Mouse (Mus musculus): Measurements from ENCODE around the gene Rapsn. TPM values are rescaled to one million over a fixed set of nuclear protein-coding genes. Genes with fewer than 3 reads are reported as not detected.

The Rapsn gene
- total RNA-seq, 2 experiments from 2014 or later = 0.57 TPM; not detected in 1

- no peak for DNase-seq (ENCODE audit: low spot score in 2 of 2)
Measured at GRCm38 (mm10) chr2:91080784-91081513, 45.5 kb downstream of the Rapsn start.

DNA sequence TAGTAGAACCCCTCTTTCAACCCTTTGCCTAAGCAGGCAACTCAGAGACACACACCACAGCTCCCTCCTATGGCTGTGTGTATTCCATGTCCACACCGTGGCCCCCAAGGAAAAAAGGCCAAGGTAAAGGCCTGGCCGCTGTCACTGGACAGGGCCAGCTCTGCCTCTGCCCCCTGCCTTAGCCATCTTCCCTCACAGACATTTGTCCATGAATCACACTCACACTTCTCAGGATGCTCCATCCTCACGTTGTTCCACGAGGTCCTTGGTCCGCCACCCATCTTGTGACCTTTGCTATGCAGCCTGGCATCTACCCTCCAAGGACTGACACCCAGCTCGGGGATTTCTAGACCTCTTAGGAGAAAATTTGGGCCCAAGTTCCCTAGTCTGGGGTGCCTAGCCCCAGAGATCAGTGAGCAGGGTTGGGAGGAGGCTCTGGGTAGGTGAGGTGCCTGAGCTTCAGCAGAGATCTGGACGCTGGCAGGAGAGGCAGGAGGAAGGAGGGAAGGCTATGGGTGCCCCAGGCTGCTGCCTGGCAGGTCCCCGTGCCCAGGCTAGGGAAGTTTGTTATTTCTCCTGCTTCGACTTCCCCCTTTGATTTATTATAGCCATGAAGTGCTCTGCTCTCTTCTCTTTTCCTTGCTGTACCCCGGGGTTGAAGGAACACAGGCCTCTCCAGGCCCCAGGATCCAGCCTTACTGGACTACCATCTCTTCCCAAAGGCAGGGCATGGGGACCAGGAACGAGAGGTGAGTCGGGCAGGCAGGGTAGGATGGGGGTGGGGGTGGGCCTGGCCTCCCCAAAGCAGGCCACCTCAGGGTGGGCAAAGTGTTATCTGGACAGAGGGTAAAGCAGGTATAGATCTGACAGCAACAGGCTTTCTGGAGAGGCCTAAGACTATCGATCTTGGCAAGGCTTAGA lies 46.6 kb downstream of the Rapsn start, which contains the start of gene Spi1:
Spi1 (plus strand) TSS at position 616 of the 921 bp plus-strand sequence.
- DNase-seq (ENCODE audit: low spot score in 2 of 2) = no peak

- no peak for DNase-seq (ENCODE audit: low spot score in 2 of 2)
Measured at GRCm38 (mm10) chr2:91082844-91083243, 47.4 kb downstream of the Rapsn start.

DNA sequence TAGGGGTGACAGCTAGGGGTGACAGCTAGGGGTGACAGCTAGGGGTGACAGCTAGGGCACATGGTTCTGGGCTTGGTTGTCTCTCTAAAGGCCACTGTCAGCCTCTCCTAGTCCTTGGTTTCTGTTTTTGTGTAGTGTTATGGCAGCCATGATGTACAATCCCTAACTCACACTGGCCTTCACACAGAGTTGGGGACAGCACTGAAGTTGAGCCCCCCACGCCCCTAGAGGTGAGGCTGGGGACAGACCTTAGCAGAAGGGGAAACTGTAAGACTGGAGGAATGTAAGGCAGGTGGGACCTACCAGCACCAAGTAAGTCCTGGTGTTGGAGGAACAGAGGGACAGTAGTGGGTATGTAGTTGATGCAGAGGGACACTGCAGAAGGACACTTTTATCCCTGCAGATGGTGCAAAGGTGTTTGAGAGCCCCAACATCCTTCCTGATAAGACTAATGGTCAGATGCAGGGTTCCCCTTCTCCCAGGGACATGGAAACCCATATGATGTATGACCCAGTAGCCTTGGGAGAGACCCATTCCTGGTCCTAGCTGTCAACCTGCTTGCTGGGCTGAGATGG lies 48.0 kb downstream of the Rapsn start:
- DNase-seq (ENCODE audit: low spot score in 2 of 2) = no peak

- no peak for DNase-seq (ENCODE audit: low spot score in 2 of 2)
Measured at GRCm38 (mm10) chr2:91084179-91084820, 48.9 kb downstream of the Rapsn start.

- DNase-seq (ENCODE audit: low spot score in 2 of 2) = no peak
Measured at GRCm38 (mm10) chr2:91085494-91086391, 50.3 kb downstream of the Rapsn start.

DNA sequence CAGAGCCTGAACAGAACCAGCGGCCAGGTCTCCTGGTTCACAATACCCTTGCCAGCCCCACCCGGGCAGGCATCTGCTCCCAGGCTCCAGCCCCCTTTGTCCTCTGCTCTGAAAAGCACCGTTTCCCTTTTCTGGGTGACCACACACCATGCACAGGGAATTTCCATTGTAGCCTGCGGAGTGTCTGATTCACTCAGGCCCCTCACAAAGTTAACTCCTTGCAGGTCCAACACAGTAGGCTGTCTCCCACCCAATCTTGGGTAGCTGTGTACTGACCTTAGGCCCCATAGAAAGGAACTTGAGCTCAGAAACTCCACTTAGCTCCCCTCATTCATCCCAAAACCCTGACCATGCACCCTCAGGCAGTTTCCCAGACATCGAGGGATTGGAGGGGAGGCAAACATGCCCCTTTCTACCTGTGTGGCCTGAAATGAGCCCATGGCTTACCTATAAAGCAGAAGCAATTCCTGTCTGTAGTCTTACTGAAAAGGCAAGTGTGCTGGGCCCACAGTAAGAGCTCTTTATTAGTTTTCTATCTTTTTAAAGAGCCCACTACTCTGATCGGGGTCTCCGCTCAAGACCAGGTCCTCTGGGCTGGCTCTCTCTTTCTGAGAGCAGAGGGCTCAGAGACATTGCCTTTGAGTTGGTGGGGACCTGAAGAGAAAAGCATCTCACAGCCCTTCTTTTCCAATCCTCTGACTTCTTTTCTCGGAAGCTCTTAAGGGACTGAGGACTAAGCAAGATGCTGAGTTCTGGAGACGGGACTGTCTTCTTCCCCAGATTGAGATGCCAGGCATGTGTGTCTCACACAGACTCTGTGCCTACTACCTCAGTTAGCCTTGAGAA lies 51.2 kb downstream of the Rapsn start:
- no peak for DNase-seq (ENCODE audit: low spot score in 2 of 2)

GRCm38 (mm10) chr2:91087453-91087852 lies 52.0 kb downstream of the Rapsn start:
- DNase-seq (ENCODE audit: low spot score in 2 of 2) = no peak

DNA sequence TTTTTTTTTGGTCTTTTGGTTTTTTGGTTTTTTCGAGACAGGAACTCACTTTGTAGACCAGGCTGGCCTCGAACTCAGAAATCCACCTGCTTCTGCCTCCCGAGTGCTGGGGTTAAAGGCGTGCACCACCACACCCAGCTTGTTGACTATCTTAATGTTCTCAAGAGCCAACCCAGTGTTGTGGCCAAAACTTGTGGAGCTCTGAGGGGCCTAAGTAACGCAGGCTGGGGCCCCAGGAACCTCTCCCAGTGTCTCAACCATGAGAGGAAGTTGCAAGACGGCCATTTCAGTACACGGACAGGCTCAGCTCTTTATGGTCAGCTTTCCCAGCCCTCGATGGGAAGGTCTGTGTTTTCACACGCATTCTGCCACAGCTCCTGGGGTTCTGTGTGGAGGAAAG lies 53.6 kb downstream of the Rapsn start:
- no peak for DNase-seq (ENCODE audit: low spot score in 2 of 2)

DNA sequence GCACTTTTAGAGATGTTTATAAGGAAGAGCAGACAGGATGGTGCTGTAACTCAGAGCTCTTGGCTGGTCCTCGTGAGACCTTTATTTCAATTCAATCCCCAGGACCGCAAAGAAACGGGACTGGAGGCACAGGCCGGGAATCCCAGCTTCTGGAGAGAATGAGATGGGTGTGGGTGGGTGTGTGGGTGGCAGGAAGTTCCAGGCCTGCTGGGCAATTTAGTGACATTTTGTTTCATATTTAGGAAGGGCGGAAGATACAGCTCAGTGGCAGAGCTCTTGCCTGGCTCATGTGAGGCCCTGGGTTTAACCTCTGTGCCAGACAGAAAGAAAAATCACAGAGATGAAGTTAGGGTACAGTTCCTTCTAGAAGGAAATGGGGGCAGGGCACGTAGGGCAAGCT lies 54.8 kb downstream of the Rapsn start:
- no peak for DNase-seq (ENCODE audit: low spot score in 2 of 2)

- DNase-seq (ENCODE audit: low spot score in 2 of 2) = no peak
Measured at GRCm38 (mm10) chr2:91090827-91091226, 55.4 kb downstream of the Rapsn start.

Other genes with a start within 250 kb of the Rapsn start
- 100 to 1,000 TPM; 141 to 156 TPM for gene Mtch2, start 188.5 kb upstream of the Rapsn start, total RNA-seq (2021)
- gene C1qtnf4, start 149.8 kb upstream of the Rapsn start, total RNA-seq (2021) = 100 to 1,000 TPM; 157 to 186 TPM
- gene Kbtbd4, start 130.9 kb upstream of the Rapsn start, total RNA-seq (2021) = 10 to 100 TPM; 30.9 to 34.9 TPM
- gene Ndufs3, start 130.8 kb upstream of the Rapsn start, total RNA-seq (2021) = 100 to 1,000 TPM; 224 to 227 TPM
- gene Celf1, start 95.2 kb upstream of the Rapsn start, total RNA-seq (2021) = 100 to 1,000 TPM; 109 to 116 TPM
- 100 to 1,000 TPM; 190 to 221 TPM for gene Psmc3, start 18.4 kb downstream of the Rapsn start, total RNA-seq (2021)
- gene Slc39a13, start 34.8 kb downstream of the Rapsn start, total RNA-seq (2021) = 10 to 100 TPM; 26.4 to 28.9 TPM
- 1 to 10 TPM; 4.5 to 6.0 TPM for gene Spi1, start 46.8 kb downstream of the Rapsn start, total RNA-seq (2021)
- gene Mybpc3, start 82.5 kb downstream of the Rapsn start, total RNA-seq (2021) = under 1 TPM; 0.38 to 0.55 TPM
- gene Madd, start 148.2 kb downstream of the Rapsn start, total RNA-seq (2021) = 100 to 1,000 TPM; 170 to 180 TPM
- 1 to 10 TPM; 2.3 to 3.7 TPM for gene Nr1h3, start 167.2 kb downstream of the Rapsn start, total RNA-seq (2021)
- 10 to 100 TPM; 47.3 to 55.0 TPM for gene Acp2, start 167.3 kb downstream of the Rapsn start, total RNA-seq (2021)
- 1 to 10 TPM; 8.9 to 9.4 TPM for gene Ddb2, start 201.4 kb downstream of the Rapsn start, total RNA-seq (2021)
- gene Pacsin3, start 220.3 kb downstream of the Rapsn start, total RNA-seq (2021) = 10 to 100 TPM; 24.2 to 33.2 TPM
- 10 to 100 TPM; 56.3 to 62.4 TPM for gene Arfgap2, start 229.4 kb downstream of the Rapsn start, total RNA-seq (2021)

All from layer of hippocampus, postnatal 10 days (tissue).